Mouse (Mus musculus) liver, embryonic 14.5 days (tissue): ENCODE measurements around the gene 4933424G06Rik. TPM values are rescaled to one million over a fixed set of nuclear protein-coding genes. Genes with fewer than 3 reads are reported as not detected.

ENCODE experiments used
- ATAC-seq: fragments of 200-750 bp; cut with Nextera tagmentation; 2 replicates; pipeline ENCODE4 v1.8.0; 2017; ENCODE audit warnings: moderate number of reproducible peaks, mild to moderate bottlenecking, moderate library complexity; ENCODE audit not compliant: insufficient read depth
- DNase-seq, 3 experiments: peaks; one replicate each; pipeline ENCODE4 v3.0.0-alpha.2; 2012 to 2013; ENCODE audit warnings: low read depth in 3 of 3, low spot score in 3 of 3
- H3K27ac ChIP-seq: fragments of 300-500 bp; sonication (generic); 2 replicates; pipeline ENCODE4 v1.5.1; 2014; ENCODE audit warnings: moderate library complexity, mild to moderate bottlenecking, control low read depth, inconsistent platforms
- H3K27me3 ChIP-seq: fragments of 300-500 bp; sonication (generic); 2 replicates; pipeline ENCODE4 v1.6.1; 2014; ENCODE audit warnings: mild to moderate bottlenecking, low read length, moderate library complexity; ENCODE audit not compliant: control insufficient read depth, insufficient read depth
- H3K36me3 ChIP-seq: fragments of 300-500 bp; sonication (generic); replicated peaks from 2 replicates; pipeline ENCODE4 v1.6.1; 2014; ENCODE audit warnings: low read depth; ENCODE audit not compliant: control insufficient read depth, insufficient read depth
- H3K4me1 ChIP-seq, 2 experiments: fragments of 200-500 bp in 1 of 2; fragments of 300-500 bp in 1 of 2; sonication (generic) in 1 of 2; replicated peaks; 2 replicates each; pipeline ENCODE4 v1.6.1; 2012 to 2014; ENCODE audit warnings: antibody characterized with exemption in 1 of 2, inconsistent platforms in 1 of 2, low read length in 1 of 2; ENCODE audit not compliant: control insufficient read depth in 2 of 2, insufficient read depth in 2 of 2
- H3K4me2 ChIP-seq: fragments of 300-500 bp; sonication (generic); 2 replicates; pipeline ENCODE4 v1.6.1; 2014; ENCODE audit warnings: low read depth, mild to moderate bottlenecking, control low read depth, moderate library complexity
- H3K4me3 ChIP-seq, 2 experiments: fragments of 200-500 bp in 1 of 2; fragments of 300-500 bp in 1 of 2; sonication (generic) in 1 of 2; 2 replicates each; pipeline ENCODE4 v1.5.1; 2012 to 2014; ENCODE audit warnings: low read depth in 2 of 2, low read length in 2 of 2, mild to moderate bottlenecking in 2 of 2, control low read depth in 1 of 2, inconsistent platforms in 1 of 2, moderate library complexity in 1 of 2; ENCODE audit not compliant: insufficient read depth in 1 of 2
- H3K9ac ChIP-seq: fragments of 300-500 bp; sonication (generic); replicated peaks from 2 replicates; pipeline ENCODE4 v1.6.1; 2014; ENCODE audit warnings: mild to moderate bottlenecking, control low read depth, moderate library complexity
- H3K9me3 ChIP-seq: fragments of 300-500 bp; sonication (generic); 2 replicates; pipeline ENCODE4 v1.6.1; 2016; ENCODE audit warnings: low read length, mixed read lengths; ENCODE audit not compliant: control insufficient read depth
- CTCF ChIP-seq: IDR thresholded peaks from 2 replicates; pipeline ENCODE4 v1.5.1; 2016; ENCODE audit warnings: antibody characterized with exemption, low read depth, control low read depth
- EP300 ChIP-seq: IDR thresholded peaks from 2 replicates; pipeline ENCODE4 v1.6.1; 2016; ENCODE audit warnings: antibody characterized with exemption, low read depth
- WGBS: fragments of 180-500 bp; shearing (Covaris S2); extraction: QIAGEN DNeasy Blood & Tissue Kit; methylation state at CpG from one replicate; pipeline ENCODE4 v1.1.7; 2014; ENCODE audit not compliant: insufficient replicate concordance; 5-methylcytosine and 5-hydroxymethylcytosine counted together
- polyA plus RNA-seq, 2 experiments: library from polyadenylated mRNA; depleted of rRNA in 1 of 2; stranded (reverse) in 1 of 2; unstranded in 1 of 2; fragments of >200 nt; fragmentation: Nextera tagmentation in 1 of 2; extraction: Ambion mirVana in 1 of 2; gene quantifications; 2 replicates each; pipeline versions ENCODE4 v1.2.1 to v1.2.3; 2012 to 2014

4933424G06Rik gene
- polyA plus RNA-seq, 2 experiments, result not detected

- WGBS, result 22% methylated on average over 17 of the region's 17 CpGs
- Histone ChIP-seq H3K27me3 (no peaks in the 10 kb centered on the region), H3K9me3 (no peaks in the 10 kb centered on the region), H3K9ac (no peak overlapping the region), H3K27ac (no peak overlapping the region), H3K4me2 (no peak overlapping the region; the same call in 1 of the 2 replicates), H3K36me3 (no peaks in the 10 kb centered on the region), H3K4me1 (no peaks in the 10 kb centered on the region), H3K4me3 (no peak overlapping the region)
- no peak for ATAC-seq
- peak; percentile 15 to 28 (median 17) for DNase-seq
- TF ChIP-seq CTCF, result peak; percentile 83
- TF ChIP-seq EP300, result no peak
Measured at GRCm38 (mm10) chr1:36744268-36744944, 34.5 kb downstream of the 4933424G06Rik start.

- H3K27ac ChIP-seq, result no peak overlapping the region
- H3K36me3 ChIP-seq, result no peaks in the 10 kb centered on the region
- H3K9ac ChIP-seq, result no peak overlapping the region
- ATAC-seq, result no peak
- no peak for DNase-seq
- H3K4me3 ChIP-seq, result no peak overlapping the region
- H3K9me3 ChIP-seq, result no peaks in the 10 kb centered on the region
- no peak for TF ChIP-seq EP300
- no peak for TF ChIP-seq CTCF
- 48% methylated on average over 4 of the region's 4 CpGs for WGBS
- no peaks in the 10 kb centered on the region for H3K27me3 ChIP-seq
- H3K4me1 ChIP-seq, result no peaks in the 10 kb centered on the region
- no peak overlapping the region for H3K4me2 ChIP-seq
Measured at GRCm38 (mm10) chr1:36745661-36746060, 35.7 kb downstream of the 4933424G06Rik start.

GRCm38 (mm10) chr1:36746452-36746851, 36.5 kb downstream of the 4933424G06Rik start:
- DNase-seq, result no peak
- no peak for ATAC-seq
- peak; percentile 88 for TF ChIP-seq CTCF
- TF ChIP-seq EP300, result no peak
- Histone ChIP-seq H3K4me2 (no peak overlapping the region), H3K27ac (no peak overlapping the region), H3K9me3 (no peaks in the 10 kb centered on the region), H3K27me3 (no peaks in the 10 kb centered on the region), H3K36me3 (no peaks in the 10 kb centered on the region), H3K9ac (no peak overlapping the region), H3K4me3 (no peak overlapping the region), H3K4me1 (no peaks in the 10 kb centered on the region)
- 37% methylated on average over 15 of the region's 15 CpGs for WGBS

- H3K27me3 ChIP-seq, result no peaks in the 10 kb centered on the region
- H3K27ac ChIP-seq, result no peak overlapping the region
- no peak overlapping the region for H3K4me3 ChIP-seq
- DNase-seq, result no peak
- 26% methylated on average over 6 of the region's 6 CpGs for WGBS
- no peaks in the 10 kb centered on the region for H3K36me3 ChIP-seq
- no peak overlapping the region for H3K9ac ChIP-seq
- no peak overlapping the region for H3K4me2 ChIP-seq
- ATAC-seq, result no peak
- no peak for TF ChIP-seq CTCF
- no peak for TF ChIP-seq EP300
- peaks cover 0 to 4% of the 10 kb centered on the region in 2 experiments; a peak in 2 of 4 replicates for H3K4me1 ChIP-seq
- no peaks in the 10 kb centered on the region for H3K9me3 ChIP-seq
Measured at GRCm38 (mm10) chr1:36753932-36754675, 44.2 kb downstream of the 4933424G06Rik start.

- DNase-seq (no peak), ATAC-seq (no peak)
- WGBS, result 68% methylated on average over 9 of the region's 9 CpGs
- Histone ChIP-seq H3K27ac (no peak overlapping the region), H3K4me1 (peaks cover 0 to 4% of the 10 kb centered on the region in 2 experiments; a peak in 2 of 4 replicates), H3K27me3 (no peaks in the 10 kb centered on the region), H3K4me2 (no peak overlapping the region), H3K9ac (no peak overlapping the region), H3K36me3 (no peaks in the 10 kb centered on the region), H3K4me3 (no peak overlapping the region), H3K9me3 (no peaks in the 10 kb centered on the region)
- no peak for TF ChIP-seq EP300
- TF ChIP-seq CTCF, result no peak
Measured at GRCm38 (mm10) chr1:36758553-36758952, 48.6 kb downstream of the 4933424G06Rik start.
